Mouse (Mus musculus) liver, adult 2 months (tissue): ENCODE results near the gene Nacad. TPM values are rescaled to one million over a fixed set of nuclear protein-coding genes. Genes with fewer than 3 reads are reported as not detected.

ENCODE experiments used
- DNase-seq: peaks from one replicate; pipeline ENCODE4 v3.0.0-alpha.2; 2011; ENCODE audit warnings: low read depth, low spot score; ENCODE audit errors: extremely low read depth
- H3K27ac ChIP-seq: fragments of 200-500 bp; replicated peaks from 2 replicates; pipeline ENCODE4 v1.5.1; 2012; ENCODE audit warnings: low read depth, mild to moderate bottlenecking, control low read depth, inconsistent platforms, low read length; ENCODE audit not compliant: insufficient read depth
- H3K27me3 ChIP-seq: fragments of 200-500 bp; 2 replicates; pipeline ENCODE4 v1.6.1; 2012; ENCODE audit warnings: mild to moderate bottlenecking, moderate library complexity, low read length, inconsistent platforms; ENCODE audit not compliant: control insufficient read depth, insufficient read depth
- H3K36me3 ChIP-seq: fragments of 200-500 bp; 2 replicates; pipeline ENCODE4 v1.6.1; 2012; ENCODE audit warnings: low read length, inconsistent platforms; ENCODE audit not compliant: control insufficient read depth, insufficient read depth
- H3K4me1 ChIP-seq: fragments of 200-500 bp; 2 replicates; pipeline ENCODE4 v1.6.1; 2011; ENCODE audit warnings: low read length; ENCODE audit not compliant: control insufficient read depth, insufficient read depth
- H3K4me3 ChIP-seq: fragments of 200-500 bp; 2 replicates; pipeline ENCODE4 v1.5.1; 2011; ENCODE audit warnings: low read depth, mild to moderate bottlenecking, control low read depth, low read length, moderate library complexity; ENCODE audit not compliant: insufficient read depth
- H3K79me2 ChIP-seq: fragments of 200-500 bp; 2 replicates; pipeline ENCODE4 v1.6.1; 2012; ENCODE audit warnings: inconsistent platforms, mild to moderate bottlenecking, low read length, moderate library complexity; ENCODE audit not compliant: control insufficient read depth, insufficient read depth
- H3K9ac ChIP-seq: fragments of 200-500 bp; 2 replicates; pipeline ENCODE4 v1.6.1; 2012; ENCODE audit warnings: low read depth, mild to moderate bottlenecking, control low read depth, inconsistent platforms, low read length
- CTCF ChIP-seq: fragments of 200-500 bp; IDR thresholded peaks from 2 replicates; pipeline ENCODE4 v1.5.1; 2011; ENCODE audit warnings: low read depth, low read length, control low read depth
- POLR2A ChIP-seq: fragments of 200-500 bp; IDR thresholded peaks from 2 replicates; pipeline ENCODE4 v1.6.1; 2011; ENCODE audit warnings: low read length, control low read depth; ENCODE audit not compliant: insufficient read depth; ENCODE audit errors: extremely low read depth
- WGBS: fragments of 180-500 bp; shearing (Covaris S2); methylation state at CpG from one replicate; pipeline ENCODE4 v1.1.7; 2018; 5-methylcytosine and 5-hydroxymethylcytosine counted together
- polyA plus RNA-seq: library from polyadenylated mRNA; depleted of rRNA; stranded (reverse); fragments of >200 nt; gene quantifications from 2 replicates; pipeline ENCODE4 v1.2.3, GENCODE M21; 2012
- total RNA-seq: library from RNA; depleted of rRNA; stranded (reverse); fragments of >200 nt; gene quantifications from 2 replicates; pipeline ENCODE4 v1.2.3, GENCODE M21; 2014

Gene Nacad
- total and polyA plus RNA-seq, 2 experiments: under 0.01 to 0.02 TPM

DNA sequence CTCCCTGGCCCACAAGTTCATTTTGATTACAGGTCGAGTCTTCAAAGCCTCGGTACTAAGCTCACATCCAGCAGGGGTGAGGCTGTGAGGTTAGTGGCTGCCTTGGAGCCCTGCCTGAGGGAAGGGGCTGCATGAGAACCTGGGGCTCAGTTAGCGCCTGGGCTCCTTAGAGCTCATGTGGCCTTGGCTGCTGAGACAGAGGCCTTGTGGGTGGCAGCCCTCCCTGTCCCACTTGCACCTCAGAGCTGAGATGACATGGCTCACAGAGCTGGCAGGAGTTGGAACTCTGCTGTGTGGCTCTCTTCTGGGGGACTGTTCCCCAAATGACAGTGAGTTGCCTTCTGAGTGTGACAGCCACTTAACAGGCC lies 36.5 kb downstream of the Nacad start:
- Histone ChIP-seq H3K4me1 (no peaks in the 10 kb centered on the region), H3K27me3 (no peaks in the 10 kb centered on the region), H3K36me3 (no peaks in the 10 kb centered on the region; the same call in 1 of the 2 replicates), H3K4me3 (no peak overlapping the region), H3K9ac (no peak overlapping the region), H3K79me2 (peaks cover 9% of the 10 kb centered on the region; the same call in 1 of the 2 replicates), H3K27ac (no peak overlapping the region)
- DNase-seq: no peak
- TF ChIP-seq CTCF (no peak), POLR2A (no peak)
- WGBS: 50% methylated on average over 3 of the region's 3 CpGs

DNA sequence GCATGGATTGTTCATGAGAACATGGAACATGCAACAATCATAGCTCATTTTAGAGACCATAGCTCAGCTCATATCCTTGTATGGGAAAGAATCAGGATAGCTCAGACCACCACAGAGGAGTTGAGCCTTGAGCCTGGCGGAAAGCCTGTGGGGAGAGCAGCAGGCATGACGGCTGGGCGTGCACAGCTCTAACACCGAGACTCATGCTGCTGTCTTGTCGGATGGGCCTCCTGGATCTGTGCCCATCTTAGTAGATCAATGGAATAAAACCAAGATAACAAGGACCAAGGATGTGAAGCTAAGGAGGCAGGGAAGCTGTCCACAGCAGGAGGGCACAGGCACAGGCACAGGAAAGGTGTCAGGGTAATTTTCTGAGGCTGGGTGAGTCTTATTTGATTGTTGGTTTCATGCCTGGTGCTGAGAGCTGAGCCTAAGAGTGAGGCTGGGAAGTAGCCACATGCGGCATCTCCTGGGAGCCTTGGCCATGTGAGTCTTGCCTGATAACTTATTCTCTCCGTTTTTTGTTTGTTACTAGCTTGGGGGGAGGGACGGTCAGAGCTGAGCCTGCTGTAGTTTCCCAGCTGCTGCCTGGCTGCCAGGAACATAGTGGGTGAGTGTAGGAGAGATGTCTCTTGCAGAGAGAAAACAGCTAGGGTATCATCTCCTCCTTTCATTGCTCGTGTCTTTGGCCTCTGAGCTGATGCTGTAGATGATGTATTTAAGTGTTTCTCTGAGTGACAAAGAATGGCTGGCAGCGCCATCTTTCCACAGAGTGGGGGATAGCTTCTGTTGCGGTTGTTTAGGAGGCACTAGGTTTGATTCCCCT lies 37.1 kb downstream of the Nacad start:
- H3K4me3 ChIP-seq: no peak overlapping the region
- H3K27me3 ChIP-seq: no peaks in the 10 kb centered on the region
- no peaks in the 10 kb centered on the region for H3K4me1 ChIP-seq
- no peak overlapping the region for H3K9ac ChIP-seq
- 72% methylated on average over 11 of the region's 11 CpGs for WGBS
- H3K79me2 ChIP-seq: peaks cover 9% of the 10 kb centered on the region; the same call in 1 of the 2 replicates
- TF ChIP-seq POLR2A (no peak), CTCF (no peak)
- H3K27ac ChIP-seq: no peak overlapping the region
- no peak for DNase-seq
- no peaks in the 10 kb centered on the region; the same call in 1 of the 2 replicates for H3K36me3 ChIP-seq

DNA sequence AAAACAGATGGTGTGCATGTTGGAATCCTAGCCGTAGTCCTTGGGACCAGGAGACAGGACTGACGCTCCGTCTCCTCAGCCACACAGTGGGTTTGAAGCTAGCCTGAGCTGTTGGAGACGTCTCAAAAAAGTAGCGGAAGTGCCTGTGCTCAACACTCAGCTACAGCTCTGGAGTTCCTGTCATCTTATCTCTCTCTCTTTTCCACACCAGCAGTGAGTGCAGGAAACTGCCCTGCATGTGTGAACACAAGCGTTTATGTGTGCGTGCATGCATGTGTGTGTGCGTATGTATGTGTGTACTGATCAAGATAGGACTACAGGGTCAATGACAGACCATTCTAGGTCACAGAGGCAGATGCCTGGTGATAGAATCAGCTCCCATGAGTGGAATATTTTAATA lies 37.9 kb downstream of the Nacad start:
- Histone ChIP-seq H3K9ac (no peak overlapping the region), H3K36me3 (peaks cover 2% of the 10 kb centered on the region; the same call in 1 of the 2 replicates), H3K27ac (no peak overlapping the region), H3K79me2 (peaks cover 9% of the 10 kb centered on the region; the same call in 1 of the 2 replicates), H3K4me1 (no peaks in the 10 kb centered on the region), H3K4me3 (no peak overlapping the region), H3K27me3 (no peaks in the 10 kb centered on the region)
- DNase-seq: no peak
- WGBS: 85% methylated on average over 8 of the region's 8 CpGs
- TF ChIP-seq POLR2A: no peak
- TF ChIP-seq CTCF: no peak

DNA sequence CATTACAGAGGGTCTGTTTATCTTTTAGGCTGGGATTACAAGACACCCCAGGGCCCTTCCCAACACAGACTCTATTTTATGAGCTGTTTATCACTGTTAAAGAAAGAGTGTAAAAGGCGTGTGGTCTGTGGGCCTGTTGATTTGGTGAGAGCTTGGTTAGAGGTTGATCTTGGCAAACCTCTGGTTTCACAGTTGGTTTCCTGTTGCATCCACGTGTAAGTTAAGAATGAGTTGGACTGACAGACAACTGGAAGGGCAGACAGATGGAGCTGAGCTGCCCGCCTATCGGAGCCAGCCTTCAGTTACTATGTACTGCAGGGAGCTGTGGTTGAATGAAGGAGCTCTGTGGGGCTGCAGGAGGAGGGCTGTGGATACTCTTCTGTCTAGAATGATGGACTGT lies 39.4 kb downstream of the Nacad start:
- TF ChIP-seq POLR2A: no peak
- TF ChIP-seq CTCF: no peak
- H3K4me3 ChIP-seq: no peak overlapping the region
- H3K27me3 ChIP-seq: no peaks in the 10 kb centered on the region
- H3K27ac ChIP-seq: no peak overlapping the region
- peaks cover 15% of the 10 kb centered on the region; the same call in 1 of the 2 replicates for H3K79me2 ChIP-seq
- 82% methylated on average over 4 of the region's 4 CpGs for WGBS
- DNase-seq: no peak
- H3K9ac ChIP-seq: no peak overlapping the region
- no peaks in the 10 kb centered on the region for H3K4me1 ChIP-seq
- H3K36me3 ChIP-seq: peaks cover 2% of the 10 kb centered on the region; the same call in 1 of the 2 replicates

DNA sequence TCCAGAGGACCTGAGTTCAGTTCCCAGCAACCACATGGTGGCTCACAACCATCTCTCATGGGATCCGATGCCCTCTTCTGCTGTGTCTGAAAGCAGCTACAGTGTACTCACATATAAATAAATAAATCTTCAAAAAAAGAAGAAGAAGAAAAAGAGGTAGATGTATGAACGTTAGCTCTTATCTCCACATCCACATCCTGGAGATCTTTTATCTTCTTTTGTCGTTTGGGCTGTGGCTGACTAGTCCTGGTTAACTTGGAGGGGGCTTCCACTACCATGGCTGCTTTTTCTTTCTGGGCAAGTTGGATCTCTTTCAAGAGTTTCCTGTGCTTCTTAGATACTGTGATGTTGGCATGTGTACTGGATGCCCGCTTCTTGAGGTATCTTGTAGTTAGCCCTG lies 42.7 kb downstream of the Nacad start:
- Histone ChIP-seq H3K27ac (no peak overlapping the region), H3K9ac (no peak overlapping the region), H3K79me2 (peaks cover 18% of the 10 kb centered on the region; the same call in 1 of the 2 replicates), H3K36me3 (peaks cover 2% of the 10 kb centered on the region; the same call in 1 of the 2 replicates), H3K4me1 (peaks cover 1% of the 10 kb centered on the region; the same call in 1 of the 2 replicates), H3K4me3 (no peak overlapping the region), H3K27me3 (no peaks in the 10 kb centered on the region)
- no peak for DNase-seq
- 85% methylated on average over 4 of the region's 4 CpGs for WGBS
- TF ChIP-seq CTCF: no peak
- no peak for TF ChIP-seq POLR2A

DNA sequence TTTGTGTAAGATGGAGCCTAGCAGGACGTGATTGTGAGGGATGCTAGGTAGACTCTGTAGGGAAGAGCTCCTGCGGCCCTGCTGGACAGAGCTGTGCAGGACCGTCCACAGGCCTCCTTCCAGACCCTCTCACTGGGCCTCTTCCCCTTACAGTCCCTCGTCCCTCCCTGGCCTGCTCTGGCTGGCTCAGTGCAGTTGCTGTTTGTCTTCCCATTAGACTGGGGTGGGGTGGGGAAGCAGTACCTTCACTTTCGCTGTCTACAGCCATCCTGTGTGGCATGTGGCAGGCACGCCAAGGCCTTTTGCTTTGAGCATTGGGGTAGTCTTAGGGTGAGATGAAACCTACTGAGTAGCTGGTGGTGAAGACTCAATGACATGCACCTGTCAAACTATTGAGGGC lies 43.5 kb downstream of the Nacad start:
- TF ChIP-seq CTCF (no peak), POLR2A (no peak)
- H3K79me2 ChIP-seq: peaks cover 23% of the 10 kb centered on the region; the same call in 1 of the 2 replicates
- no peak for DNase-seq
- no peak overlapping the region for H3K4me3 ChIP-seq
- WGBS: 82% methylated on average over 6 of the region's 6 CpGs
- no peaks in the 10 kb centered on the region for H3K27me3 ChIP-seq
- no peak overlapping the region for H3K9ac ChIP-seq
- peaks cover 2% of the 10 kb centered on the region; the same call in 1 of the 2 replicates for H3K36me3 ChIP-seq
- no peak overlapping the region for H3K27ac ChIP-seq
- H3K4me1 ChIP-seq: peaks cover 1% of the 10 kb centered on the region; the same call in 1 of the 2 replicates
